Mouse (Mus musculus) liver, embryonic 16.5 days (tissue): ENCODE results near the gene Ddx25. TPM values are rescaled to one million over a fixed set of nuclear protein-coding genes. Genes with fewer than 3 reads are reported as not detected.
A peak's percentile ranks its signal among the peaks of the same experiment; 100 is the strongest.

Experiments used
- ATAC-seq: fragments of 200-750 bp; cut with Nextera tagmentation; 2 replicates; pipeline ENCODE4 v1.8.0; 2017; ENCODE audit warnings: low read depth, mild to moderate bottlenecking, moderate number of reproducible peaks, moderate library complexity
- H3K27ac ChIP-seq: fragments of 300-500 bp; sonication (generic); 2 replicates; pipeline ENCODE4 v1.5.1; 2014; ENCODE audit warnings: mild to moderate bottlenecking, low read length
- H3K27me3 ChIP-seq: fragments of 300-500 bp; sonication (generic); 2 replicates; pipeline ENCODE4 v1.6.1; 2014; ENCODE audit warnings: low read depth, low read length, mixed read lengths; ENCODE audit not compliant: control insufficient read depth, insufficient read depth
- H3K36me3 ChIP-seq: fragments of 300-500 bp; sonication (generic); 2 replicates; pipeline ENCODE4 v1.6.1; 2014; ENCODE audit warnings: mild to moderate bottlenecking; ENCODE audit not compliant: control insufficient read depth, insufficient read depth
- H3K4me1 ChIP-seq: fragments of 300-500 bp; sonication (generic); 2 replicates; pipeline ENCODE4 v1.6.1; 2014; ENCODE audit warnings: low read depth, low read length, mixed read lengths; ENCODE audit not compliant: control insufficient read depth
- H3K4me2 ChIP-seq: fragments of 300-500 bp; sonication (generic); 2 replicates; pipeline ENCODE4 v1.6.1; 2014; ENCODE audit warnings: low read depth, low read length, mixed read lengths
- H3K4me3 ChIP-seq: fragments of 300-500 bp; sonication (generic); 2 replicates; pipeline ENCODE4 v1.5.1; 2014; ENCODE audit warnings: low read depth, mild to moderate bottlenecking, low read length
- H3K9ac ChIP-seq: fragments of 300-500 bp; sonication (generic); 2 replicates; pipeline ENCODE4 v1.6.1; 2014; ENCODE audit warnings: low read depth, low read length
- H3K9me3 ChIP-seq: fragments of 300-500 bp; sonication (generic); replicated peaks from 2 replicates; pipeline ENCODE4 v1.6.1; 2016; ENCODE audit warnings: low read length; ENCODE audit not compliant: control insufficient read depth
- WGBS: fragments of 180-500 bp; shearing (Covaris S2); extraction: QIAGEN DNeasy Blood & Tissue Kit; methylation state at CpG from one replicate; pipeline ENCODE4 v1.1.7; 2014; ENCODE audit not compliant: insufficient replicate concordance; 5-methylcytosine and 5-hydroxymethylcytosine counted together
- polyA plus RNA-seq: library from polyadenylated mRNA; unstranded; fragments of >200 nt; fragmentation: Nextera tagmentation; extraction: Ambion mirVana; gene quantifications from 2 replicates; pipeline ENCODE4 v1.2.1, GENCODE M21; 2015

Ddx25 gene
- polyA plus RNA-seq, 1 experiment from 2014 or later = 0.14 TPM

DNA sequence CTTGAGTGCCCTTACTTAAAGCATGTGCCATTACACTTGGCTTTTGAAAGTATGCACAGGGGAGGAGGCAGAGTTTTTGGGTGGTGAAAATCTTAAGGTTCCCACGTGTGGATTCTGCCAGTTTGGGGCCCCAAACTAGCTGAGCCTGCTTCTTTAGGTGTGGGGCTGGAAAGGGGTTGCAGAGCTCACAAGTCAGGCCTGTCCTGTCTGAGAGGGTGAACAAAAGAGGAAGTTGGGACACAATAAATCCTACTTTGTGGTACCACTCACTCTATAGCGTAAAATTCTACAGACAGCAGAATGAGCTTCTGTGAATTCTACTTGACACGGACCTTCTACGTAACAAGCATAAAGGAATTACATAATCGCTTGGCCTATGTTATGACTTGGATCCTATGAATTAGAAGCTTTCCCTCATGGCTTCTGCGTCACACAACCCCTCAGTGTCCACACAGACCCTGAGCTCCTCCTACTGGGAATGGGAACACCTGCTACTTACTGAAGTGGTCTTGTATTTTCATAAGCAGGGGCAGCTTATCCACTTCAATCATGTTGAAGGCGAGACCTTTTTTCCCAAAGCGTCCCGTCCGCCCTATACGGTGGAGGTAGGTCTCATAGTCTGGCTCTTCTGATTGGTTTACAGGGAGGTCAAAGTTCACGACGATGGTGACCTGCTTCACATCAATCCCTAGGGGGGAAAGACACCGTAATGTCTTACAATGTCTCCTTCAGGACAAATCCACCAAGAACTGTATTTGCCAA lies 15.0 kb downstream of the Ddx25 start:
- ATAC-seq = no peak
- Histone ChIP-seq H3K9me3 (no peaks in the 10 kb centered on the region), H3K4me1 (no peaks in the 10 kb centered on the region), H3K27ac (no peak overlapping the region), H3K27me3 (no peaks in the 10 kb centered on the region), H3K4me2 (no peak overlapping the region), H3K36me3 (no peaks in the 10 kb centered on the region), H3K4me3 (no peak overlapping the region), H3K9ac (no peak overlapping the region)
- WGBS = 63% methylated on average over 14 of the region's 14 CpGs

DNA sequence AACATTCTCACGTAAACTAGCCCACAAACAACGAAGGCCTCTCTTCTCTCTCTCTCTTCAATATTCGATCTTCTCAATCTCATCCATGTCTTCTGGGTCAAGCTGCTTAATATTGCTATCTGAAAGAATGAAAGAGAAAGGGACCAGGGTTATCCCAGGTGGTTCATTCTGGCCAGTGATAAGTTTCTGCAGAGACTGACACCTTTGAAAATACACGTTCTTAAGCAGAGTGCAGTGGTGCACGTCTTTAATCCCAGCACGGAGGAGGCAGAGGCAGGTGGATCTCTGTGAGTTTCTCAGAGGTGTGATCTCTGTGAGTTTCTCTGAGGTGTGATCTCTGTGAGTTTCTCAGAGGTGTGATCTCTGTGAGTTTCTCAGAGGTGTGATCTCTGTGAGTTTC lies 16.4 kb downstream of the Ddx25 start:
- H3K9me3 ChIP-seq = no peaks in the 10 kb centered on the region
- H3K27ac ChIP-seq = no peak overlapping the region
- H3K9ac ChIP-seq = no peak overlapping the region
- H3K4me2 ChIP-seq = no peak overlapping the region
- no peaks in the 10 kb centered on the region for H3K4me1 ChIP-seq
- no peaks in the 10 kb centered on the region for H3K36me3 ChIP-seq
- ATAC-seq = no peak
- WGBS = 51% methylated on average over 6 of the region's 6 CpGs
- no peak overlapping the region for H3K4me3 ChIP-seq
- no peaks in the 10 kb centered on the region for H3K27me3 ChIP-seq

DNA sequence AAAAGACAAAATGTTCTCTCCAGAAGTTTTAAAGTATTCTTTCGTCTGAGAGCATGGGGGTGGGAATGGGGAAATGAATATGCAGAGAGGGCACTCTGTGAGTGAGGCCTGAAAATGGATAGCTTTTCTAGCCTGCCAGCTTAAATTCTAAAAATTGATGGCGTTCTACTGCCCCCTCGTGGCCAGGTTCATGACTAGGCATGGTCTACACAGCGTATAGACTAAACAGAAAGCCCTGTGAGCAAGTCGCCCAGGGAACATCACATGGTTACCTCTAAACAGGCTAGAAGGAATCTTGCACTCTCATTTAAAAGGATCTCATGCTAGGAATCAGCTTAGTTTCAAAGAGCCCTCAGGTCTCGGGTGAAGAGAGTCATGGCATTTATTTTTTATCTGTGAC lies 16.8 kb downstream of the Ddx25 start:
- H3K4me2 ChIP-seq = no peak overlapping the region
- ATAC-seq = peak; percentile 27; the same call in 1 of the 2 replicates
- 4% methylated on average over 6 of the region's 6 CpGs for WGBS
- no peaks in the 10 kb centered on the region for H3K9me3 ChIP-seq
- no peaks in the 10 kb centered on the region for H3K27me3 ChIP-seq
- no peak overlapping the region for H3K4me3 ChIP-seq
- H3K9ac ChIP-seq = no peak overlapping the region
- H3K27ac ChIP-seq = no peak overlapping the region
- H3K4me1 ChIP-seq = no peaks in the 10 kb centered on the region
- no peaks in the 10 kb centered on the region for H3K36me3 ChIP-seq

DNA sequence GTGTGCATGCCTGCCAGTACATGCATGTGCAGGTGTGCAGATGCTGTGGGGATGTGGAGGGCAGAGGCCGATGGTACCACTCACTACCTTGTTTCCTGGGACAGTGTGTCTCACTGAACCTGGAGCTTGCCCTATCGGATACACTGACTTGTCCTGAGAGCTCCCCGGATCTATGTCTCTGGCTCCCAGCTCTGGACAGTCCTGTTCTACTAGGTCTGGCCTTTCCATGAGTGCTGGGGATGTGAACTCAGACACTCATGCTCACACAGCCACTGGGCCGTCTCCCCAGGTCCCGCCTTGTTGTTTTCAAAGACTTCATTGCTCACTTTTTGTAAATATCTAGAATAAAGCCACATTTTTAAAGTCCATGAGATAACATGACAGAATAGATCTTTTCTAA lies 17.3 kb downstream of the Ddx25 start:
- H3K36me3 ChIP-seq = no peaks in the 10 kb centered on the region
- WGBS = 62% methylated on average over 5 of the region's 5 CpGs
- H3K27ac ChIP-seq = no peak overlapping the region

DNA sequence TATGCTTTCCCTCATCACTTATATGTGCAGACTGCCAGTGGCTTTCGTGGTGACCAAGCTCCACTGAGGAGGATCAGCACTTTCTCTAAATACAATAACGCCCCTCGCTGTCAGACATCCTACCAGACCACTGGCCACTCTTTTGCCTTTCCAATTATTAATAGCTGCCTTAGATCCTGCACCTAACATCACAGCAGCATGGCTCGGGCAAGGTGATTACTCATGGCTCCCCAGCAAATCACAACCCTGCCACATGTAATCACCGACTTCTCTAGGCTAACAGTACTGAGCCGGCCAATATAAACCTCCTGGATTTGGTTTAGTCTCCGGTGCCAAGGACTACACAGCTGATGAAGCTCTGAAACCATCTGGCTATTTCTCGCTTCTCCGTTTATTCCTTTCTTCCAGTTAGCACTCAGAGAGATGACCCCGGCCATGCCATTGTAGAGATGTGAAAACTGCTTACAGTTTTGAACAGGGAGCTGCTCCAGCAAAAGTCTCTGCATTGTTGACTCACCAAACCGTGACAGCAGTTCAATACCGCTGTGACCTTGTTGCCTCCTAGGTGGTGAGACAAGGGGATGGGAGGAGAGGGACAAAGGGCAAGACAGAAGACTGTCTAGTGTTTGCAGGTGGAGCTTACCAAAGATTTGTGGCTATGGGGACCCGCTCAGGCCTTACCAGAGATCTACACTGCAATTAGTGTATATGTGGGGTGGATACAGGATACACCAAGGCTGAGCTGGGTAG lies 19.2 kb downstream of the Ddx25 start:
- H3K36me3 ChIP-seq = no peaks in the 10 kb centered on the region
- H3K27ac ChIP-seq = no peak overlapping the region
- H3K27me3 ChIP-seq = no peaks in the 10 kb centered on the region
- no peak overlapping the region for H3K4me2 ChIP-seq
- H3K9ac ChIP-seq = no peak overlapping the region
- no peaks in the 10 kb centered on the region for H3K9me3 ChIP-seq
- 62% methylated on average over 13 of the region's 13 CpGs for WGBS
- H3K4me3 ChIP-seq = no peak overlapping the region
- no peak for ATAC-seq
- no peaks in the 10 kb centered on the region for H3K4me1 ChIP-seq

More for the DNA sequence above, 17.3 kb downstream of the Ddx25 start:
- ATAC-seq = no peak
- Histone ChIP-seq H3K4me1 (no peaks in the 10 kb centered on the region), H3K4me2 (no peak overlapping the region), H3K9me3 (no peaks in the 10 kb centered on the region), H3K9ac (no peak overlapping the region), H3K4me3 (no peak overlapping the region), H3K27me3 (no peaks in the 10 kb centered on the region)

DNA sequence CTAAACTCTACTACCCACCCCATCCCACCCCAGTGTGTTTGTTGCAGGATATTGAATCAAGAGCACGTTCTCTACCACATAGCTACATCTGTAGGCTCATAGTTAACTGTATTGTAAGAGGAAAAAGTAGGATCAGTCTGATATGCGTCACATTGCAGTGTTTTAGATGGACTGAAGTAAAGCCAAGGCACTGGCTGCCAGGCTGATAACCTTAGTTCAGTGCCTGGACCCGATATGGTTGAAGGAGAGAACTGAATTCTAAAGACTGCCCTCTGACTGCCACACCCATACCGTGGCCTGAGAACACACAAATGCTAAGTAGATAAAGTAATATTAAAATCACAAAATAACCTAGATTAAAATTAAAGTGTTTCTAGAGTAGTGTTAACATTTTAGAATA lies 22.5 kb downstream of the Ddx25 start:
- ATAC-seq = no peak
- no peaks in the 10 kb centered on the region for H3K9me3 ChIP-seq
- WGBS = 32% methylated on average over 4 of the region's 4 CpGs

DNA sequence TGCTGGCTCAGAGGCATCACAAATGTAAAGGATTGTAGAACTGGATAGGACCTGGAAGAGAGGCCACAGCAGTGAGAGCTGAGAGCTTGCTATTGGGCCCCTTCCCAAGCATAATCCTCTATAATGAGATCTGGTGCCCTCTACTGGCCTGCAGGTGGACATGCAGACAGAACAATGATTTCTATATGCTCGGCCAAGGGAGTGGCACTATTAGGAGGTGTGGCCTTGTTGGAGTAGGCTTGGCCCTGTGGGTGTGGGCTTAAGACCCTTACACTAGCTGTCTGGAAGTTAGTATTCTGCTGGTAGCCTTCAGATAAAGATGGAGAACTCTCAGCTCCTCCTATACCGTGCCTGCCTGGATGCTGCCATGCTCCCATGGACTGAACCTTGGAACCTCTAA lies 23.2 kb downstream of the Ddx25 start:
- peak; percentile 50; the same call in 1 of the 2 replicates for ATAC-seq
- Histone ChIP-seq H3K9me3 (no peaks in the 10 kb centered on the region), H3K27ac (no peak overlapping the region), H3K4me3 (no peak overlapping the region), H3K9ac (no peak overlapping the region), H3K4me2 (no peak overlapping the region), H3K36me3 (no peaks in the 10 kb centered on the region), H3K4me1 (no peaks in the 10 kb centered on the region), H3K27me3 (no peaks in the 10 kb centered on the region)
- 8% methylated on average over 2 of the region's 2 CpGs for WGBS

More for the DNA sequence above, 22.5 kb downstream of the Ddx25 start:
- Histone ChIP-seq H3K27me3 (no peaks in the 10 kb centered on the region), H3K4me3 (no peak overlapping the region), H3K36me3 (no peaks in the 10 kb centered on the region), H3K4me2 (no peak overlapping the region), H3K9ac (no peak overlapping the region), H3K4me1 (no peaks in the 10 kb centered on the region), H3K27ac (no peak overlapping the region)

DNA sequence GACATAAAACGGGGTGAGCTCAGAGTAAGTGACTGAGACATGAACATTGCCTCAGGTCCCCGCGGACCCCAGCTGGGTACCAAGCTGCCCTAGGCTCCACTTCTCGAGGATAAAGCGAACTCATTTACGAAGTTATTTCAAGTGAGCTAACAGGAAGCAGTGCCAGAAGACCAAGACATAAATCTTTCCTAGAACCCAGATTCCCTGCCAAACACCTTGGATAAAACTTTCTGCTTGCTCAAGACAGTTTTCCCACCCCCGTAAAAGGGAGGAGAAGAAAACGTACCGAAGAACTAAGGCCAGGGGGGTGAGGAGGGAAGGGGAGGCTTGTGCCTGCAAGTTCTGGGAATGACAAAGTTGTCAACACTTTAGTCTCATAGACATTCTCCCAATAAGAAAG lies 25.1 kb downstream of the Ddx25 start:
- Histone ChIP-seq H3K36me3 (no peaks in the 10 kb centered on the region), H3K27ac (no peak overlapping the region), H3K27me3 (no peaks in the 10 kb centered on the region), H3K9ac (no peak overlapping the region), H3K9me3 (no peaks in the 10 kb centered on the region), H3K4me3 (no peak overlapping the region), H3K4me2 (no peak overlapping the region), H3K4me1 (no peaks in the 10 kb centered on the region)
- 55% methylated on average over 9 of the region's 9 CpGs for WGBS
- ATAC-seq = no peak

DNA sequence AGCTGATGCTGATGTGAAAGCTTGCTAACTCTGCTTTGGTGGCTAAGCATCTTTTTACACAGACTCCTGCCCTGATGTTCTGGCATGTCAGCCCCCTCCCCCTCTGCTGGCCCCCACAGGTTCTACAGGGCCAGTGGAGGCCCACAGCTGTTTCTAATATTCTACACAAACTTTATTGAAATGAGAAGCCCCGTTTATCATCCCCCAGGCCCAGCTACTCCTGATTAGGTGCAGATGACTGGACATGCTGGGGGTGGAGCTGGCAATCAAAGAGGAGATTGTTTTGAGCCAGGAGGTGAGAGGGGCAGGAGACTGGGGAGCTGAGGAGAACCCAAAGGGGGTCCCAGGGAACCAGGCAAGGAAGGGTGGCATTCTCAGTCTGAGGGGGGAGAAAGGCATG lies 28.5 kb downstream of the Ddx25 start:
- no peak for ATAC-seq
- 26% methylated on average over 1 of the region's 1 CpGs for WGBS
- Histone ChIP-seq H3K9me3 (no peaks in the 10 kb centered on the region), H3K4me2 (no peak overlapping the region), H3K9ac (no peak overlapping the region), H3K36me3 (no peaks in the 10 kb centered on the region), H3K27me3 (no peaks in the 10 kb centered on the region), H3K27ac (no peak overlapping the region), H3K4me3 (no peak overlapping the region), H3K4me1 (no peaks in the 10 kb centered on the region)
